Mouse (Mus musculus) limb, embryonic 11.5 days (tissue): ENCODE results near the gene Arhgef3. TPM values are rescaled to one million over a fixed set of nuclear protein-coding genes. Genes with fewer than 3 reads are reported as not detected.
A peak's percentile ranks its signal among the peaks of the same experiment; 100 is the strongest.

Experiments used
- ATAC-seq: fragments of 200-750 bp; cut with Nextera tagmentation; 2 replicates; pipeline ENCODE4 v1.8.0; 2017; ENCODE audit warnings: low read depth; ENCODE audit not compliant: insufficient number of reproducible peaks, low FRiP score, low TSS enrichment
- DNase-seq: peaks from one replicate; pipeline ENCODE4 v3.0.0-alpha.2; 2015; ENCODE audit warnings: low spot score
- H3K27ac ChIP-seq: fragments of 300-500 bp; sonication (generic); replicated peaks from 2 replicates; pipeline ENCODE4 v1.5.1; 2014; ENCODE audit warnings: low read depth, mild to moderate bottlenecking, low read length
- H3K27me3 ChIP-seq: fragments of 300-500 bp; sonication (generic); 2 replicates; pipeline ENCODE4 v1.6.1; 2014; ENCODE audit warnings: mild to moderate bottlenecking, low read length, mixed read lengths; ENCODE audit not compliant: control insufficient read depth, insufficient read depth
- H3K36me3 ChIP-seq: fragments of 300-500 bp; sonication (generic); 2 replicates; pipeline ENCODE4 v1.6.1; 2014; ENCODE audit warnings: mild to moderate bottlenecking, low read length, moderate library complexity, mixed read lengths; ENCODE audit not compliant: control insufficient read depth, insufficient read depth
- H3K4me1 ChIP-seq: fragments of 300-500 bp; sonication (generic); 2 replicates; pipeline ENCODE4 v1.6.1; 2014; ENCODE audit warnings: low read length, mixed read lengths; ENCODE audit not compliant: control insufficient read depth, insufficient read depth
- H3K4me2 ChIP-seq: fragments of 300-500 bp; sonication (generic); 2 replicates; pipeline ENCODE4 v1.6.1; 2014; ENCODE audit warnings: low read depth, mild to moderate bottlenecking, moderate library complexity; ENCODE audit not compliant: severe bottlenecking
- H3K4me3 ChIP-seq: fragments of 300-500 bp; sonication (generic); 2 replicates; pipeline ENCODE4 v1.5.1; 2014; ENCODE audit warnings: low read depth, low read length
- H3K9ac ChIP-seq: fragments of 300-500 bp; sonication (generic); 2 replicates; pipeline ENCODE4 v1.6.1; 2014; ENCODE audit warnings: mild to moderate bottlenecking, low read length
- H3K9me3 ChIP-seq: fragments of 300-500 bp; sonication (generic); 2 replicates; pipeline ENCODE4 v1.6.1; 2016; ENCODE audit warnings: low read length; ENCODE audit not compliant: control insufficient read depth
- WGBS: fragments of 180-500 bp; shearing (Covaris S2); extraction: QIAGEN DNeasy Blood & Tissue Kit; methylation state at CpG from one replicate; pipeline ENCODE4 v1.1.7; 2014; 5-methylcytosine and 5-hydroxymethylcytosine counted together
- polyA plus RNA-seq: library from polyadenylated mRNA; unstranded; fragments of >200 nt; fragmentation: Nextera tagmentation; extraction: Ambion mirVana; gene quantifications from 2 replicates; pipeline ENCODE4 v1.2.1, GENCODE M21; 2014

Arhgef3 gene
- polyA plus RNA-seq, 1 experiment from 2014 or later = 17.8 TPM

- Histone ChIP-seq H3K9me3 (no peaks in the 10 kb centered on the region; the same call in 1 of the 2 replicates), H3K4me1 (no peaks in the 10 kb centered on the region), H3K27me3 (no peaks in the 10 kb centered on the region), H3K4me3 (peak overlapping the region; percentile 71), H3K4me2 (peak overlapping the region; percentile 87), H3K9ac (peak overlapping the region; percentile 95), H3K27ac (peak overlapping the region; percentile 97), H3K36me3 (no peaks in the 10 kb centered on the region; the same call in 1 of the 2 replicates)
- DNase-seq (peak; percentile 82), ATAC-seq (peak; percentile 81)
- under 1% methylated on average over 73 of the region's 78 CpGs for WGBS
Measured at GRCm38 (mm10) chr14:27428973-27429711, 314.4 kb downstream of the Arhgef3 start.

GRCm38 (mm10) chr14:27430280-27430679 is 315.6 kb downstream of the Arhgef3 start:
- peak overlapping the region; percentile 87; the same call in 1 of the 2 replicates for H3K4me2 ChIP-seq
- no peak for ATAC-seq
- no peak for DNase-seq
- H3K27me3 ChIP-seq = no peaks in the 10 kb centered on the region
- 95% methylated on average over 4 of the region's 4 CpGs for WGBS
- H3K27ac ChIP-seq = no peak overlapping the region
- no peaks in the 10 kb centered on the region for H3K4me1 ChIP-seq
- H3K36me3 ChIP-seq = no peaks in the 10 kb centered on the region; the same call in 1 of the 2 replicates
- H3K4me3 ChIP-seq = no peak overlapping the region
- H3K9ac ChIP-seq = no peak overlapping the region
- H3K9me3 ChIP-seq = no peaks in the 10 kb centered on the region; the same call in 1 of the 2 replicates

DNA sequence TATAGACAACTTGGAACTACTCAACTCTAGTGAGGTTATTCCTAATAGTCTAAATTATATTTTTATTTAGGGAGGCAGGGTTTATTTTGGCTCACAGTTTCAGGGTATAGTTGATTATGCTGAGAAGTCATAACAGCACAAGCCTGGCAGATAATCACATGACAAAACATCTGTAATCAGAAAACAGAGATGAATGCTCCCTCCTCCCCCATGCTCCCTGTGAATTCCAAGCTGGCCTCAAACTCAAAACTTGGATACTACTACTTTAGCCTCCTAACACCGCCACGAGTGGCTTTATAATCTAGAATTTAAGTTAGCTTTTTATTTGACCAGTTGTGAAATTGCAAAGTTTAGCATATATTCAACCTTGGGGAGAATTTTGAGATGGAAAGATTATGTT is 317.4 kb downstream of the Arhgef3 start:
- H3K27ac ChIP-seq = no peak overlapping the region
- H3K9me3 ChIP-seq = no peaks in the 10 kb centered on the region; the same call in 1 of the 2 replicates
- no peak overlapping the region for H3K4me2 ChIP-seq
- DNase-seq = no peak
- H3K27me3 ChIP-seq = no peaks in the 10 kb centered on the region
- no peaks in the 10 kb centered on the region for H3K4me1 ChIP-seq
- no peak for ATAC-seq
- no peak overlapping the region for H3K9ac ChIP-seq
- no peak overlapping the region for H3K4me3 ChIP-seq
- 99% methylated on average over 2 of the region's 2 CpGs for whole genome bisulfite sequencing
- H3K36me3 ChIP-seq = no peaks in the 10 kb centered on the region; the same call in 1 of the 2 replicates

GRCm38 (mm10) chr14:27436116-27436515 is 321.4 kb downstream of the Arhgef3 start:
- no peak overlapping the region for H3K27ac ChIP-seq
- DNase-seq = no peak
- no peak for ATAC-seq
- H3K4me3 ChIP-seq = no peak overlapping the region
- H3K4me2 ChIP-seq = no peak overlapping the region
- no peak overlapping the region for H3K9ac ChIP-seq
- 95% methylated on average over 1 of the region's 1 CpGs for whole genome bisulfite sequencing
- no peaks in the 10 kb centered on the region for H3K4me1 ChIP-seq
- no peaks in the 10 kb centered on the region for H3K9me3 ChIP-seq
- no peaks in the 10 kb centered on the region for H3K27me3 ChIP-seq
- no peaks in the 10 kb centered on the region; the same call in 1 of the 2 replicates for H3K36me3 ChIP-seq

DNA sequence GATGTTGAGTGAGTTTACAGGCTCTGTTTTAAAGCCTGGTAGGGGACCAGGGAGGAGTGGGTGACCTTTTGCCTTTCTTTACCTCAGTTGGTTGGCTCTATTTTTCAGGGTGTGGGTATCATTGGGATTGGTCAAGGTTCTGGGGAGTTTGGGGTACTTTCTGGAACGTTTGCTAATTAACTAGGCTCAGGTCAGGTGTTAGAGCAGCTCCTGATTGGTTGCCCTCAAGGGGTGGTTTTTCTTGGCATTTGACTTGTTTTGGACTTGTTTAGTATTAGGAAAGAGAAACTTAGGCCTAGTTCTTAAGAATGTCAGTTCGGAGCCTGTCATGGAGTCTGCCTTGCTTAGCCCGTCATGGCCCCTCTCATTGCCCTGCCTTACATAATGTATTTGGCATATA is 322.1 kb downstream of the Arhgef3 start:
- Histone ChIP-seq H3K4me3 (no peak overlapping the region), H3K27me3 (no peaks in the 10 kb centered on the region), H3K9me3 (no peaks in the 10 kb centered on the region), H3K36me3 (no peaks in the 10 kb centered on the region; the same call in 1 of the 2 replicates), H3K4me1 (no peaks in the 10 kb centered on the region), H3K4me2 (no peak overlapping the region), H3K9ac (no peak overlapping the region), H3K27ac (no peak overlapping the region)
- WGBS = 88% methylated on average over 3 of the region's 3 CpGs
- DNase-seq = no peak
- ATAC-seq = no peak

- no peak overlapping the region for H3K9ac ChIP-seq
- no peak for DNase-seq
- H3K36me3 ChIP-seq = no peaks in the 10 kb centered on the region; the same call in 1 of the 2 replicates
- no peak overlapping the region for H3K27ac ChIP-seq
- no peaks in the 10 kb centered on the region for H3K27me3 ChIP-seq
- no peak overlapping the region for H3K4me3 ChIP-seq
- no peaks in the 10 kb centered on the region for H3K4me1 ChIP-seq
- no peaks in the 10 kb centered on the region for H3K9me3 ChIP-seq
- no peak for ATAC-seq
- no peak overlapping the region for H3K4me2 ChIP-seq
Measured at GRCm38 (mm10) chr14:27440921-27441320, 326.2 kb downstream of the Arhgef3 start.

- Histone ChIP-seq H3K9ac (no peak overlapping the region), H3K9me3 (no peaks in the 10 kb centered on the region), H3K4me1 (no peaks in the 10 kb centered on the region), H3K4me2 (no peak overlapping the region), H3K36me3 (peaks cover 2% of the 10 kb centered on the region; the same call in 1 of the 2 replicates), H3K27ac (no peak overlapping the region), H3K4me3 (no peak overlapping the region), H3K27me3 (no peaks in the 10 kb centered on the region)
- 93% methylated on average over 2 of the region's 2 CpGs for WGBS
- DNase-seq (no peak), ATAC-seq (no peak)
Measured at GRCm38 (mm10) chr14:27444851-27445281, 330.2 kb downstream of the Arhgef3 start.

DNA sequence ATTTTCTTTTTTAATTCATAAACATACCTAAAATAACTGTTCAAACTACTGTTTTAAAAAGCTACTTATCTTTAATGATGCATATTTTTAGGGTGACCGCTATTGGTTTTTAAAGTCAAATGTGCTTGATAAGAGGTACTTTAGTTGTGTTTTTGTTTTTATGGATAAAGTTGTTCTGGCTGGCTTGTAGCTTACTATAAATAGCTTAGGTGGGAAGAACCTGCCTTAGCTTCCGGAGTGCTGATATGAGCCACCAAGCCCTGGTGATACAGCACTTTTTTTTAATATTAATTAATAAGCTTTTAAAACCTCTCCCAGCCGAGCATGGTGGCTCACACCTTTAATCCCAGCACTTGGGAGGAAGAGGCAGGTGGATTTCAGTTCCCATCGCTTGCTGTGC is 332.3 kb downstream of the Arhgef3 start:
- no peak for DNase-seq
- H3K4me2 ChIP-seq = no peak overlapping the region
- H3K9me3 ChIP-seq = no peaks in the 10 kb centered on the region
- H3K27ac ChIP-seq = no peak overlapping the region
- H3K9ac ChIP-seq = no peak overlapping the region
- no peak overlapping the region for H3K4me3 ChIP-seq
- peaks cover 2% of the 10 kb centered on the region; the same call in 1 of the 2 replicates for H3K36me3 ChIP-seq
- WGBS = 94% methylated on average over 4 of the region's 4 CpGs
- no peaks in the 10 kb centered on the region for H3K4me1 ChIP-seq
- no peak for ATAC-seq
- H3K27me3 ChIP-seq = no peaks in the 10 kb centered on the region
